Comparison of ENCODE assay signal across 9 mouse cellular contexts in the genomic region with DNA sequence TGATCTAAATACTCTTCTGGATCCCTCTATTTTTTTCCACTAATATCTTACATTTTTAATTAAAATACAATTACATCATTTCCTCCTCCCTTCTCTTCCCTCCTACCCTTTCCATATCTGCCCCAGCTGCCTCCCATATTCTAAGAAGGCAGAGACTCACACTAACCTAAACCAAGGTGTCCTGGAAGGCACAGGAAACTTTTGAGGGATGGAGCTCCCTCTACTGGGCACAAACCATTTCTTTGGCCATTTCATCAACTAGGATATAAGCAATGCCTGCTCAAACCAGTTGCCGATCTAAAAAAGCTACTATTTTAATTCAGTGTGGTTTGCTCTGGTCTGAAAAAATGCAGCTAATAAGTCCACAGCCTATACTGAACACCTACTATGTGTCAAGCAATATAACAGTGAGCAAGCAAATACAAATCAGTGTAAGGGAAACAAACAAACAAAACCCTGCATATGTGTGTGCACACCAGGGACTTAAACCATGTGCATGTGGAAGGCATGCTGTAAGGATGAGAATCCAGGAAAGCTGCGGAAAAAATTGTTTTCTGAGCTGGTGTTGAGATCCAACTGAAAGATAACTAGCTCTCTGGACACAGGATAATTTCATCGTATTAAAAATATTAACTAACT.
DNase-seq lines count a peak whose midpoint lies in the region; ATAC-seq and TF ChIP-seq lines count a peak whose summit lies in the region.
"Had no signal": no experiment of that assay in that cellular context is flagged by ENCODE, and none has a peak within 500 bp of the region (broad histone marks: within the 10 kb centered on the region; RNA-seq: fewer than 3 reads in every experiment).

No protein-coding gene starts in this region.

- H3K9ac ChIP-seq in hindbrain, embryonic 11.5 days (ENCODE audit: low read depth, low read length): no peak overlapping the region

- no peak overlapping the region for H3K27ac ChIP-seq in hindbrain, embryonic 11.5 days (ENCODE audit: low read depth, low read length)

- WGBS in hindbrain, embryonic 11.5 days: 56% methylated on average over 3 of the region's 3 CpGs

- H3K9me3 ChIP-seq in E14TG2a.4 (ENCODE audit: low read length): no peaks in the 10 kb centered on the region
- no peaks in the 10 kb centered on the region for H3K9me3 ChIP-seq in hindbrain, embryonic 11.5 days (ENCODE audit: control insufficient read depth, low read length)

- DNase-seq in NIH3T3 (ENCODE audit: low read depth): peak; percentile 64
- peak; percentile 71 for DNase-seq in embryo, embryonic 11 days
- DNase-seq in hindbrain, embryonic 11.5 days (ENCODE audit: low spot score): peak; percentile 77
- peak; percentile 66 to 77 for DNase-seq in layer of hippocampus, postnatal 10 days (ENCODE audit: low spot score in 2 of 2)
- peak; percentile 62 for DNase-seq in mesoderm, embryonic 11.5 days (ENCODE audit: low read depth, low spot score)
- no peak for DNase-seq in spleen, postnatal 10 days (ENCODE audit: low spot score in 2 of 2)
- DNase-seq in ovary, postnatal 10 days (ENCODE audit: low spot score): no peak

- peak; percentile 70 for ATAC-seq in hindbrain, embryonic 11.5 days (ENCODE audit: low FRiP score)

- no peaks in the 10 kb centered on the region for H3K36me3 ChIP-seq in E14TG2a.4 (ENCODE audit: insufficient read depth, low read length)
- no peaks in the 10 kb centered on the region for H3K36me3 ChIP-seq in hindbrain, embryonic 11.5 days (ENCODE audit: control insufficient read depth, insufficient read depth, low read length)

- no peak overlapping the region for H3K4me2 ChIP-seq in hindbrain, embryonic 11.5 days (replicated peaks; ENCODE audit: low read depth, low read length)

- peak; percentile 50 for TF ChIP-seq CTCF in E14TG2a.4 (conservative IDR thresholded peaks at IDR 0.05; ENCODE audit: low read length)

- H3K27me3 ChIP-seq in E14TG2a.4 (ENCODE audit: insufficient read depth, low read length): no peaks in the 10 kb centered on the region
- H3K27me3 ChIP-seq in hindbrain, embryonic 11.5 days (ENCODE audit: control insufficient read depth, insufficient read depth, low read length): no peaks in the 10 kb centered on the region
- H3K27me3 ChIP-seq: megakaryocyte, embryonic 14.5 days had no signal

- no peak overlapping the region for H3K4me3 ChIP-seq in E14TG2a.4 (replicated peaks; ENCODE audit: low read length)
- no peak overlapping the region for H3K4me3 ChIP-seq in hindbrain, embryonic 11.5 days (ENCODE audit: low read depth, low read length)
- H3K4me3 ChIP-seq: megakaryocyte, embryonic 14.5 days had no signal

- no peaks in the 10 kb centered on the region for H3K4me1 ChIP-seq in E14TG2a.4 (replicated peaks; ENCODE audit: low read depth, low read length)
- H3K4me1 ChIP-seq in hindbrain, embryonic 11.5 days (replicated peaks; ENCODE audit: control insufficient read depth, insufficient read depth, low read length): no peaks in the 10 kb centered on the region
- H3K4me1 ChIP-seq: megakaryocyte, embryonic 14.5 days had no signal

Comparison
In these comparisons a context has a peak if more than half of its experiments do, and no peak if none do; other contexts are left out.
1. DNase-seq: peak in NIH3T3 (single experiment), embryo, embryonic 11 days (single experiment), hindbrain, embryonic 11.5 days (single experiment), layer of hippocampus, postnatal 10 days (2 of 2) and mesoderm, embryonic 11.5 days (single experiment); none in spleen, postnatal 10 days (0 of 2) and ovary, postnatal 10 days (single experiment).